Mouse (Mus musculus): ENCODE measurements around the gene Unc5b.
A peak's percentile ranks its signal among the peaks of the same experiment; 100 is the strongest.

Gene Unc5b

DNA sequence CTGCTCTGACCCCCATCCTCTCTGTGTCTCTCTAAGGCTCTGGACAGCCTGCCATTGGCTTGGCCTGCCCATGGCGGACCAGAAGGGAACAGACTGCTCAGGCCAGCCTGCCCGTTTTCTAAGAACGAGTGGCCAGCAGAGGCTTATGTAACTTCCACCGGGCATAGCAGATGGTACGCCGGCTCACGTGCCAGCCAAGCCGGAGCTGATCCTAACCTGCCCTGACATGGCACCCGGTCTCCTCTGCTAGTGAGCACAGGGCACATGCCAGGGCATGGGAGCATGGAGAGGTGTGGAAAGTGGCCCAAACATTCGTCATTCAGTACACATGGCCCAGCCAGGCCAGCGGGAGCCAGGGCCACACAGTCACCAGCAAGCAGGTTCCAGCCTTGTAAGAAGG is 10.8 kb downstream of the Unc5b start:
- no peak for DNase-seq (ENCODE audit: low spot score)

DNA sequence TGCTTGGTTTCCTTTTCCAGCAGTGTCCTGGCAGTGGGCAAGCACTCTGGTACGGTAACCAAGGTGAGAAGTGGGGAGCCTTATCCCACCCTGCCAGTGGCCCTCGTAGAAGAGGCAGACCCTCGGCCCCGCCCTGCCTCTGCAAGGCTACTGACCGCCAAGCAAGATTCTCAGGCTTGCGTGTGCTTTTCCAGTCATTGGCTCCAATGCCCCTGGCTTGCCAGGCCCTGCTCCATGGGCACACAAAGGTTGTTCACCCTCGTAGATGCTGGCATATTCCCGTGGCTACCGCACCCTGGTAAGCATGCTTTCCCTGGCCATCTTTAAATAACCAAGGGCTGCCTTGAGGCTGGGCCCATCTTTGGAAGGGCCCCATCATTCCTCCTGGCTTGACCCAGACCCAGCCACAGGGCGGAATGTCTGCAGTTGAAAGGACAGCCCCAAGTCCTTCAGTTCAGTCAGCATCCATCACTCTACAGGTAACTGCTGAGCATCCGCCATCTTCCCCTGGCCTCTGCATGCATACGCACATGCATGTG is 11.7 kb downstream of the Unc5b start:
- DNase-seq (ENCODE audit: low spot score) = no peak

DNA sequence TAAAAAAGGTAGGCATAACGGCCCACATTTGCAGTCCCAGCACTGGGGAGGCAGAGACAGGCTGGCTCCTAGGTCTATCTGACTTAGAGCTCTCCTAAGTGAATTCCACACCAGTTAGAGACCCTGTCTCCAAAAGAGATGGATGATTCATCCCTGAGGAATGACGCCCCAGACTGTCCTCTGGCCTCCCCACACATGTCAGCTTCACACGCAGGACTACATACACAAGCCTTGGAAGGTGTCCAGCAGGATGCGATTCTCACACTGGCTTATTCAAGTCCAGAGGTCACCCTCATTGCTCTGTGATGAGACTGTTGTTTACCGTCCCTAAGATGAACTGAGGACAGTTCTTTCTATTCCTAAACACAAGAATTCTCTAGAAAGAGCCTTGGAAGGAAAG is 12.2 kb downstream of the Unc5b start:
- DNase-seq (ENCODE audit: low spot score) = no peak

DNA sequence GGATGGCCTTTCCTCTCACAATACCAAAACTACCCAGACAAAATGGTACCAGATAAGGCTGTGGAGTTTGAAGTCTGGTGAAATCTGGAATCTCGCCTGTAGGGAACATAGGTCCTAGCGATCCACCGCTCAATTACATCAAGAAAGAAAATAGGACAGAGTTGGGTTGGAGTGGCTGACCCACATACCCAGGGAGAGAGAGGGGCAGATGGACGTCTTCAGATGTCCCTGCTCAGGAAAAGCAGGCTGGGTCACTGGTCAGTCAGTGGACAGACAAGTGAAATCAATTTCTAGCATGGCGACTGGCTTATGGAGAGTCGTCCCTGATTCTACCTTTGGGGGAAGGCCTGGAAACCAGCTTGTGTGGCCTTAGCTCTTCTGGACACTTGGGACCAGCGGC is 12.7 kb downstream of the Unc5b start:
- no peak for DNase-seq (ENCODE audit: low spot score)

DNA sequence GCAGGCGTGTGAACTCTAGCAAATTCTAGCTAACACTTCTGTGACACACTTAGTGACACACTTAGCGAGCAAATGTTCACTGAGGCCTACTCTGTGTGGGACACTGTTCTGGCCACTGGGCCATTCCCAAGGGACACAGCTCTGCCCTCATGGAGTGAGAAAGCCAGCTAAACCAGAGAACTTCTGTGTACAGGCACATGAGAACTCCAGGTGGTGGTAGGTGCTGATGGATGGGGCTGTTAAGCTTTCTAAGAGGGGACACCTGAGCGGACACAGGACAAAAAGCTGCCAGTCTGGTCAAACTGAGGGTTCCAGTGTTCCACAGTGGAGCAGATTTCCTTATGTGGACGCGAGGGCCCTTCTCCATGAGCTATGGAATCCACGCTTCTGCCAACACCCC is 13.5 kb downstream of the Unc5b start:
- no peak for DNase-seq (ENCODE audit: low spot score)

GRCm38 (mm10) chr10:60816872-60817648 is 14.3 kb downstream of the Unc5b start:
- DNase-seq (ENCODE audit: low spot score) = peak; percentile 76

GRCm38 (mm10) chr10:60815855-60816254 is 15.5 kb downstream of the Unc5b start:
- DNase-seq (ENCODE audit: low spot score) = no peak

- no peak for DNase-seq (ENCODE audit: low spot score)
Observed at GRCm38 (mm10) chr10:60815059-60815458, 16.3 kb downstream of the Unc5b start.

- no peak for DNase-seq (ENCODE audit: low spot score)
Observed at GRCm38 (mm10) chr10:60814444-60815057, 16.8 kb downstream of the Unc5b start.

- DNase-seq (ENCODE audit: low spot score) = no peak
Observed at GRCm38 (mm10) chr10:60813606-60814005, 17.8 kb downstream of the Unc5b start.

GRCm38 (mm10) chr10:60811792-60812525 is 19.4 kb downstream of the Unc5b start:
- no peak for DNase-seq (ENCODE audit: low spot score)

DNA sequence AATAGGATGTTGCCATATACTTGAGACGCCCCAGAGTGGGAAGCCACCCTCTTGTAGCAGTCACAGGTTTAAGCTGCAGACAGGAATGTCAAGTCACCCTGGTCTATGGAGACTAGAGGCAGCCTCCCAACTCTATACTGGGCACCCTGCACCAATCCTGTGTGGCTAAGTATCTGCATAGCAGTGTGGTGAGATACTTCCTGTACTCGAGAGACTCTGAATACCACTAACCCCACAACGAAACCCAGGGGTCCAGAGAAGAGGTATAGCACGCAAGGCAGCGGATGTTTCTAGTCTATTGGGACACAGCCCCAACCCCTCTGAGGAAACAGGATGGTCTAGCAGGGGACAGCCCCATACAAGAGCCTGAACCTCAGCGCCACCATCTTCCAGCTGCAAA is 22.9 kb downstream of the Unc5b start:
- no peak for DNase-seq (ENCODE audit: low spot score)

DNA sequence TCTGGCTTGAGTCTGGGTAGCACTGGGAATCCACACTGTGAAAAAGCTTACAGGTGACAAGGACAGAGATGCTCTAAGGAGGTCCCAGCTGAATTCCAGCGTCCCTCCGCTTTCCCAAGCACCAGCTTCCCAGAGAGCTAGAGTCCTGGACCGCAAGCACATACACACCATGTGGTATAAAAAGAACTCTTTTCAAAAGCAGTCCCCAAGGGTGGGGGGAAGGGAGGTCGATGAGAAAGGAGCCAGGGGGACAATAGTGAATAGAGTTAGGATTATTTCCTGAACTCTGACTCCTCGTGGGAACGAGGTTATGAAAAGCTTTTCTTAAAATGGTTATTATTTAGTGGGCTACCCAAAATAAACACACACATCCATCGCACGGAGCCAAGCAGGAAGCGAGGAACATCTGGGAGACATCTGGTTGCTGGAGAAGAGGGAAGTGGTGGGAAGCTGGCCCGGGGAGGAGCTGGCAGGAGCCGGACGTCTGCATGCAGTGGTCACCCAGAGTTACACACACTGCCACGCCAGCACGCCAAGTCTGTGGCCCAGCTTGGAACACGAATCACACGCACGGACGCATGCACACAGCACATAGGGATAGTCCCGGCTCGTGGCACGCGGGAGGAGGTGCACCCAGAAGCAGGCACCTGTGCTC is 23.7 kb downstream of the Unc5b start:
- DNase-seq (ENCODE audit: low spot score) = no peak

- no peak for DNase-seq (ENCODE audit: low spot score)
Observed at GRCm38 (mm10) chr10:60806207-60806538, 25.2 kb downstream of the Unc5b start.

GRCm38 (mm10) chr10:60805436-60806206 is 25.8 kb downstream of the Unc5b start:
- no peak for DNase-seq (ENCODE audit: low spot score)

GRCm38 (mm10) chr10:60804865-60805264 is 26.5 kb downstream of the Unc5b start:
- DNase-seq (ENCODE audit: low spot score) = no peak

DNA sequence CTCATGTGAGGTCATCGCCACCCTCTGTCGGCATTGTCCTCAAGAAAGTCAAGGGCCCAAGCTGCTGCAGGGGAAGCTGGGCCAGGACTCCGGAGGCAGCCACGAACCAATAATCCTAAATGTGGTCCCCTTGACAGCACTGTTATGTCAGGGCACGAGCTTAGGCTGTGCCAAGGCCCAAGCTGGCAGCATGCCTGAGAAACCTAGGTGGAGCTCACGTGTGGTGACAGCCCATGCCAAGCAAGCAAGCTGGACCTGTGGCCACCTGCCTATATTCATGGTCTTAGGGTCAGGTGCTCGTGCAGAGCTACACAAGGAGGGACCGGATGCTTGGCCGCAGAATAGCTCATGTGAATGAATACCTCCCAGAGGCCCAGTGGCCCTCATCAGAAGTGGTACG is 27.4 kb downstream of the Unc5b start:
- DNase-seq (ENCODE audit: low spot score) = no peak

GRCm38 (mm10) chr10:60801898-60802412 is 29.4 kb downstream of the Unc5b start:
- DNase-seq (ENCODE audit: low spot score) = no peak

DNA sequence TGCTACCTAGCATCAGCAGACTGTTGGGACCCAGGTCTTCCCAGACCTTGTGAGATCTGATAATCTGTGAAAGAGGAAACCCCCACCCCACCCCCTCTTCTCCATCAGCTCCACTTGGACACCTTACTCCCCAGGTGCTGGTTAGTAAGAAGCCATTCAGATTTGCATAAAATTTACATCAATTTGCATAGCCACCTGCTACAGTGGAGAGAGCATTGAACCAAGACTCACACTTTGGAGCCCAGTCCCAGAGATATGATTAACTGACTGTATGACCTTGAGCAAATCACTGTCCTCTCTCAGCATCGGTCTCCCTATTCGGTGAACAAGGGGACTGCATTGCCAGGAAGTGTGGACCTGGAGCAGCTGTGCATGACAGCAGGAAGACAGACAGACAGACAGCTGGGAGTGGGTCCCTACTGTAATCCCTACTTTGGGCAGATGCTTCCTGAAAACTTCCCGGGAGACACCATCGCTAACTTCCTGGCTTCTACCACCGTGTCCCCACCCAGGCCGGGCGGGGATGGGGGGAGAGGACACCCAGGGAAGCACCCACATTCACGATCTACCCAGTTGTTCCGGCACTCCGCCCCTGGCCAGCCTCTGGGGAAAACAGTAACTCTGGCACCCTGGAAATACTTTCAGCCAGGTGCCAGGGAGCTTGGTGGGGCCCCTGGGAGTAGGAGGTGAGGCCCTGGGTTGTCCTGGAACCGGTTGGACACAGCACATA is 30.0 kb downstream of the Unc5b start:
- DNase-seq (ENCODE audit: low spot score) = no peak

DNA sequence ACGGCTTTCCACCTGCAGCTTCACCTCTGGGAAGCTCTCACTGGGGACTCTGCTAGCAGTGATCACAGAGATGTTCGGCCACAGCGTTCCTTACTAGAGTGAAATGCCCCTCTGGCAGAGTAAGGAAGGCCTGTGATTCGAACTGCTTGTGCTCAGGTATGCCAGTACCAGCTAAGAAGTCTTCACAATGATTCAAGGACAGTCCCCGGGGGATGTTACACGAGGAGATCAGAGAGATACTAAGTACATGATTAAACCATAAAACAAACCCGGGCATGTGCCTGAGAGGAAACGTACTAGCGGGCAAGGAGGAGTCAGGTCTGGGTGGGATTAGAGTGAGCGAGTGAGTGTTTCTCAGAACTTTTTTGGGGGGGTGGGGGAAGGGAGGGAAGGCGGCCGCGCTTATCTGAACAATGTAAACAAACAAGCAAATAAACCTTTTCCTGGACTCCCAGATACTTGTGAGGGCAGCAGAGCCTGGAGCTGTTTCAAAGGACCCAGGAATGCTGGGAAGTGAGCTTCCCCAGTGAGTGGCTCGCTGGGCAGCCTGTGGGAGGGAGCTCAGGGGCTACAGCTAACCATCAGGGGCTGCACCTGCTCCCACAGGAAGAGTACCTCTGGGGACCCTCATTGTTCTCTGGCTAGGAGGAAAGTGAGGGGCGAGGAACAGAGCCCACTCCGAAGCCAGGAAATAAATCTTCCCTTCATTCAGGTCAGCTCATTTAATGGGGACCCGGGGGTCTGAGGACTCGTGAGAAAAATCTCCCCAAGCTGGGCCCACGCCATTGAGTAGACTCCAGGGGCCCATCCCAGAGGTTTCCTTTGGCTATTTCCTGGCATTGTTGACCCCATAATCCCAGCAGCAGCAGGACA is 30.9 kb downstream of the Unc5b start:
- DNase-seq (ENCODE audit: low spot score) = no peak
